Mouse (Mus musculus) liver (tissue): ENCODE measurements around the gene Fahd1.

Experiments
- DNase-seq: peaks from one replicate; pipeline ENCODE4 v3.0.0-alpha.2; 2020; ENCODE audit warnings: mixed read lengths

Gene Fahd1

DNA sequence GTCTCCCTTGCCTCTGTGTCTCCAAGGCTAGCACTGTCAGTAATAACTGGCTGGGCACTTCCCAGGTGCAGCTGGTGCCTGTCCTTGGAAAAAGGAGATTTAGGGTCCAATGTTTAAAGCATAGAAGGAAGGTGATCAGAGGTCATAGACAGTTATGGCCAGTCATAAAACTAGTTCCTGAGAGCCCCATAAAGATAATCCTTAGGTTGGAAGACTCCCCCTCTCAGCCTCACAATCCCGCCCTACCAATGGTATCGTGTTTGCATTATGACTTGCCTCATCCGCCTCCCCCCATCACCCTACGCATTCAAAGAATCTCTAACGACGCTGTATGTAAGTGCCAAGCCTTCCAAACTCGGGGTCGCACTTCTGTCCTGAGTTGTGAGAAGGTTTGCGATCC is 5.6 kb downstream of the Fahd1 start:
- no peak for DNase-seq

DNA sequence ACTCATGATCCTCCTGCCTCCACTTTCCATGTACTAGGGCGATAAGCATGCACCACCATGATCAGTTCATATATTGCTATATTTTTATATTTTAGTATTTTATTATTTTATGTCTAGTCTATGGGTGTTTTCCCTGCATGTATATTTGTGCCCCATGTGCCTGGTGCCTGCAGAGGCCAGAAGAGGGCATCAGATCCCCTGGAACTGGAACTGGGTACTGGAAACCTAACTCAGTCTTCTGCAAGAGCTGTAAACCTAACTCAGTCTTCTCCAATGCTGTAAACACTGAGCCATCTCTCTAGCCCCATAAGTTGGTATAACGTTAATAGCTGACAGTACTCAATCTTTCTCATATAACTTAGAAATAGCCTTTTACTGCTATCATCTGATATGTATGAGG is 7.5 kb downstream of the Fahd1 start:
- DNase-seq, result peak; percentile 46

DNA sequence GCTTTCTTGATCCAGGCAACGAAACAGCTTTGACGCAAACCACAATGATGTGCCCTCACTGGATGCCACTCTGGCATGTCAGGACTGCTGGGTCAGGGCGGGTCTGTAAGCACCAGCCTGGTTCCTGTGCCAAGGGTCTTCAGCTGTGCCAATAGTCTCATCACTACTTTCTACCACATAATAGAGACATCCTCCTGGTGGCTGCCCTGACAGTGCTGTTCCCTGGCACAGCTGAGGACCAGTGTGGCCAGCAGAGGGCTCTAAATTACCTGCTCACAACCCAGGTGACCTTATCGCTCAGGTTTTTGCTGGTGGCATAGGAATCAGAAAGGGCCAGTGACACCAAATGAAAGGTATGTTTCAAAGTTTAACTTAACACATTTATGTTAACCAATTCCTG is 9.0 kb downstream of the Fahd1 start:
- peak; percentile 61 for DNase-seq

DNA sequence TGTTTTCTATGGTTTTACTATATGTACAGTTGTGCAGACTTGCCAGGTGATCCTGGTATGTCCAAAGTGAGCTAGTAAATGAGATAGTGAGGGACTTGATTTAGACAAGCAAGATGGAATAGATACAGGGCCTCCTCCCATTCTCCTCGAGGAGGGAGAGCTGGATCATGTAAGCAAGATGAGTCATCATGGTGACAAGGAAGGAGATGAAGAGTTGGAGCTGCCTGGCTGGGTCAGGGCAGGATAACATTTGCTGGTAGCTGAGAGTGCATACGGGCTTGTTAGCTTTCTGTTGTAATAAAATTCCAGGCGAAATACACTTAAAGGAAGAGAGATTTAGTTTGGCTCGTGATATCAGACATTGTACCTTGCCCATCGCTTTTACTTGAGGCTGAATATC is 9.8 kb downstream of the Fahd1 start:
- DNase-seq, result no peak

DNA sequence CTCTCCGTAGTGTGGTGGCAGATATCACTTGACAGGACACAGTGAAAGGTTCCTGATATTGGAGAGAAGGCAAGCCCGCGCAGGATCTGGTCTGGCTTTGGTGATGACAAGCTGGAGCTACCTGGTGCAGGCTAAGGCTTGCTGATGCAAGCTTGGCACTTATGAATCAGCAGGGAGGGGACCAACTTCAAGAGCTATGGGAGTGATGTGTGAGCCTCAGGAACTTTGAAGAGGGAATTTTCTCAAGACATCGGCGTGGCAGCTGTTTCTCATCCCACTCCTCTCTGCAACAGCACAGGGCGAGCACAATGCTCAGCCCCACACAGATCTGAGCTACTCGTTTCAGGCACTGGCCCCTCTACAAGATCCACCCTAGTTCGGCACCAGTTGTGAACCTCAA is 10.3 kb downstream of the Fahd1 start, which contains the start of gene Hagh:
Hagh (plus strand) TSS at position 302 of the 400 bp plus-strand sequence.
- DNase-seq, result no peak

DNA sequence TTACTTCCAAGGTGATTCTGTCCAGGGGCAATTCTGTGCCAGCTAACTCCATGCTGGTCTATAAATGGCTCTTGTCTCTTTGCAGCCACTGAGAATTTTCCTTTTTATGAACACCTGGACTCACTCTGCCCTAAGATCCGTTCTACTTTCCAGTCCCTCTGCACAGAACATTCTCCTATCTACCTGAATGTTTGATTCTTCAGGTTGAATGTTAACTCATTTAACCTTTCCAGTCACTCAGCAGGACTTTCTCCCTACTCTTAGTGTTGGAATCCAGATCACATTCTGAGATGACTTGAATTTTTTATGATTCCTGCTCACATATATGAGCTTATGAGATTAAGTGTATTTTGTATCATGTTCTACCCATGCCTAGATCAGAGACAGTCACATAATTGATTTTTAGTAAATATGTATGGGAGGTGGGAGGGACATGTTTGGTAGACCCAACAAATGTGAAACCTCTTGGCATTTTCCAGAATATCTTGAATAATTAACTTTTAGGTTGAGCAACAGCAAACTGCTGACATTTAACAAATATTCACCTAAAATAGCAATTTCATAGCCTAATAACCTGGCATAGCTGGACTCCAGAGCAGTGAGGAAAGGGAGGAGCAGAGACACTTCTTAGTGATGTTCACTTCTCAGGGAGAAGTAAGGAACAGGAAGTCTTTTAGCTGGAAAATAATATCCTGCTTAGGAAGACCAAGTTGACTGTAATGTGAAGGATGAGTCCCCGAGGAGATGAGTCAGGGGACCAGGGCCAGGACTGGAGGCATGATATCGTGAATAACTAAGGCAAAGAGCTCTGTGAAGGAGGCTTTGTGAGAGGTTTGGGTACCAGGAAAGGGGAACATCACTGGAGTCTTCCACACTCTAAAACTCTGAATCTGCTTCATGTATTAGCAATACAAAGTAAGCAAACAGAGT is 28.5 kb downstream of the Fahd1 start:
- DNase-seq, result no peak

DNA sequence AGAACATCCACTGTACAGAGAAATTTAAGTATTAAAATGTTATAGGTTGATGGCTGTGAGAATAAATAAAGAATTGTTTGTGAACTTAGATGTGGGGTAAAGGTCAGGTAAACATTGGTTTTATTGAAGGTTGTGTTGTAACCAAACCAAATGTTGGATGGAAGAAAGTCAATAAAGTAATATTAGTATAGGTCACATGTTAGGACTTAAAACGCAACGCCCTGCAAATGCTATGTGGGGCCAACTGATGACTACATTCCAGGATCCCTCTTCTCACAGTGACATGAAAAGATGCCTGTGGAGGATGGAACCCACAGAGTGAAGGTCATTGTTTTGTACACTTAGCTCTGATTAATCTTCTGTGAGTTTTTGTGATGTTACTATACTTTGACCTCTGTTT is 30.7 kb downstream of the Fahd1 start:
- DNase-seq, result no peak

DNA sequence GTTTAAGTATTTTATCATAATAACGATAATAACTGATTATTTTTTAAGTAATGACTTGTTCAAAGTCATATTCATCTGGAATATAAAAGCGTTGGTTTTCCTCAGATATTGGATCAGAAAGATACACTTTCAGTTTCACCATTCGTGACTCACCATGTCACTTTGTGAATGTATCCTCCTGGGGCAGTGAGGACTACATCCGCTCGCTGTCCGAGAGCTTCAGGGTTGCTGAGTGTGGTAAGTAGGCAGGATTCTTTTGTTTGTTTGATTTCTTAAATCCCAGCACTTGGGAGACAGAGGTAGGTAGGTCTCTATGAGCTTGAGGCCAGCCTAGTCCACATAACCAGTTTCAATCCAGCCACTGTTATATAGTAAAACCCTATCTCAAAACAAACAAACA is 32.0 kb downstream of the Fahd1 start:
- DNase-seq, result no peak

DNA sequence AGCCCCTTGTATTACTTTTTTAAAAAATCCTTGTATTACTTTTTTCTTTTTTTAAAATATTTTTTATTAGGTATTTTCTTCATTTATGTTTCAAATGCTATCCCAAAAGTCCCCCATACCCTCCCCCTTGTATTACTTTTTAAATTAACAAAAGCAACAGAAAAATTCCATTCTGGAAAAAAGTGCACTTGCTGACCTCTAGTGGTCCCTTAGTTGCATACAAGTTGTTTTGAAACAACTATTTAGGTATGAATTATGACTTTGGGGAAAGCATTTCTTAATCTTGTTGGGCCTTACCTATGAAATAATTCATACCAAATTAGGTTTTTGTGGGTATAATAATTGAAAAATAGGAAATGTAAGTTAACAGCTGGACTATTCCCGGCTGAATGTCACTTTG is 32.7 kb downstream of the Fahd1 start:
- no peak for DNase-seq

DNA sequence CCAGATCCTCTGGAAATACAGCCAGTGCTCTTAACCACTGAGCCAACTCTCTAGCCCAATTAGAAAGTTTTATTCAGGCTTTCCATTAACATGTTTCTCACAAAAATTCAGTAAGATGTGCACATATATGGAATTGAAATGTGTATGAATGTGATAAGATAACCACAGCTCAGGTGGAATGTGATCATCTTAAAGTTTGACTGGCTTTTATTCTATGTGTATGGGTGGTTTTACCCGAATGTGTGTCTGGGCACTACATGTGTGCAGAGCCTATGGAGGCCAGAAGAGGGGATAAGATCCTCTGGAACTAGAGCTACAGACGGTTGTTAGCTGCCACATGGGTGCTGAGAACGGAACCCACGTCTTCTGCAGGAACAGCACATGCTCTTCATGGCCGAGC is 34.9 kb downstream of the Fahd1 start:
- no peak for DNase-seq

DNA sequence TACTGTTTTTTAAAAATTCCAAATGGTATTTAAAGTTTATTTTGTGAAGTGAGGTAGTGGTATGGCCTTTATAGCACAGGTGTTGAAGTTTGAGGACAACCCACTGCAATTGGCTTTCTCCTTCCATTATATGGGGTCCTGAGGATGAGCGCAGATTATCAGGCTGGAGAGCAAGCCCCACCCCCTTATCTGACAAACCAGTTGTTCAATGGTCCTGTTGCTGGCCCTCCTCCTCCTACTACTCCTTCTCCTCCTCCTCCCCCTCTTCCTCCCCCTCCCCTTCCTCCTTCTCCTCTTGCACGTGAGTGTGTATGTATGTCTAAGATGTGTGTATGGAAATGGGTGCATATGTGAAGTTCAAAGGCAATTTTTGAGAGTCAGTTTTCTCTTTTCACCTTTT is 37.9 kb downstream of the Fahd1 start:
- peak; percentile 76 for DNase-seq

DNA sequence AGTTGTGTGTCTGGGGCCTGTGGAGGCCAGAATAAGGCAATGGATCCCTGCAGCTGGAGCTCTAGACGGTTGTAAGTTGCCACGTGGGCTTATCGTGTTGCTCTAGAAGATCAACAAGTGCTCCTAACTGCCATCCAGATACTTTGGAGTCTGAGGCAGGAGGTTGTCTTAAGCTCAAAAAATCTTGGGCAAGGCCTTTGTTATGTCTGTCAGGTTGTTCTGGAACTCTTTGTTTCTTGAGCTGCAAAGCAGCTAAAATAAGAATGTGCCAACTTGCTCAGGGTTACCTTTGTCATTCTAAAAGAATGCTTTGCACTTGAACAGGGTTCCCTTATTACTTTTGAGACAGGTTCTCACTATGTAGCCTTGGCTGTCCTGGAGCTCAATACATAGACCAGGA is 39.0 kb downstream of the Fahd1 start:
- DNase-seq, result no peak

DNA sequence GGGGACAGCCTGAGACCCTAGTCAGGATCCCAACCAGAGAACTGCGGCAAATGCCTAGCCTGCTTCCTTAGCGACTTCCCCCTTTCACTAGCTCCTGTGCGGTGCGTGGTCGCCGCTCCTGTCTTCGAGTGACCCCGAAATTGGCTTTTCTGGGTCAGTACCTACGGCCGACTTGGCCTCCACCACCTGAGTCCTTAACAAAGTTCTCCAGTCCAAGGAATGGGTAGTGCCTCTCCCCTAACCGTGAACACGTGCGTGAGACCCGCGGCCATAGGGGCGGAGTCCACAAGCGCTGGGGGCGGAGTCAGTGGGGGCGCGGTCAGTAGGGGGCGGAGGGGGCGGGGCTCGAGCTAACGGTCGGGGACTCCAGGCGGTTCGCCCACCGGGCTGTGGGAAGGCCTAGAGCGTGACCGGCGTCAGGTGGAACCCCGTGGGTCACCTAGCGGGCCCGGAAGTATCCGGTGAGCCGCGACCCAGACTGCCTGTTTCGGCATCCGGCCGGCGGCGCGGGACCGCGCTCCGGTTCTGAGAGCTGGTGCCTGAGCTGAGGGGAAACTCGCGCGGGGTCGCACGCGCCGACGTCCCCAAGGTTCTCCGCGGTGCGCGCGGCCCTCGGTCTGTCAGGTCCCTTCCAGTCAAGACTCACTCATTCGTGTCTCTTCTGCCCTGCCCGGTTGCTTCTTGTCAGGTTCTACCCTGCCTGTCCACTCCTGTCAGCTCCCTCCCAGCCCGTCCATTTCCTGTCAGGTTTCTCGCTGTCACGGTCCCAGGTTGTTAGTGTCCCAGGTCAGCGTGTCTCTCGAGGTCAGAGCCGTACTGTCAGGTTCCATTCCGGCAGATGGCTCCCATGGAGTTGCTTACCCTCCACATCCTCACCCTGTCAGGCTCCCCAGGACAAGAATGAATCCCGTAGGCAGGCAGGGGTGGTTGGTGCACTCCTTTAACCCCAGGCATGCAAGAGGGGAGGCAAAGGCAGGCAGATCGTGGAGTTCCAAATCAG is 45.9 kb downstream of the Fahd1 start, which contains the start of gene Meiob:
Meiob (plus strand) TSS at position 338 of the 1,000 bp plus-strand sequence.
- DNase-seq, result peak; percentile 93

DNA sequence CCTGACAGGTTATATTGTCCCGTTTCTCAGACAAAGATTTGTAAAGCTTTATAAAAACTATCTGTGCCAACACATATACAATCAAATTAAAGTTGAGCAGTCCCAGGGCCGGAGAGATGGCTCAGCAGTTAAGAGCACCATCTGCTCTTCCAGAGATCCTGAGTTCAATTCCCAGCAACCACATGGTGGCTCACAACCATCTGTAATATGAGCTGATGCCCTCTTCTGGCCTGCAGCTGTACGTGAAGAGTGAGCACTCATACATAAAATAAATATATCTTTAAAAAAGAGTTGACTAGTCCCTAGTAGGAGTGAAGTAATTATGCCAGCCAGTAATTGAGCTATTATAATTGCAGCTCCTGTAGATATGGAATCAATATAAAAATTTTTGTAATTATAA is 49.6 kb downstream of the Fahd1 start:
- no peak for DNase-seq

DNA sequence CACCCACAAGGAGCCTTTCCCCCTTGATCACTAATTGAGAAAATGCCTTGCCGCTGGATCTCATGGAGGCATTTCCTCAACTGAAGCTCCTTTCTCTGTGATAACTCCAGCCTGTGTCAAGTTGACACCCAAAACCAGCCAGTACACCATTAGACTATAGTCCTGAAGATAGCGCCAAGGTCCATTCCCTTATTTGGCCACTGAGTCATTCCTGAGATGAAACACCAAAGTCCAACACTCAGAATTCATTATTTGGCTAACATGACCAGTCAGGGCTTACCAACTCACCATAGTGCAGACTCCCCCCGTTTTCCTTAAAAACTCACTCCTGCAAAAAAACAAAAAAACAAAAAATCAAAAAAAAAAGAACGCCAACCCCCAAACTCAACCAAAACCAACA is 50.7 kb downstream of the Fahd1 start:
- DNase-seq, result no peak
